Mouse (Mus musculus): ENCODE results near the gene Fam151a. TPM values are rescaled to one million over a fixed set of nuclear protein-coding genes. Genes with fewer than 3 reads are reported as not detected.
A peak's percentile ranks its signal among the peaks of the same experiment; 100 is the strongest.

Gene Fam151a
- 6.8 and 8.1 TPM in 2 replicates for polyA plus RNA-seq (2015; fragmentation: Nextera tagmentation; extraction: Ambion mirVana)

- Histone ChIP-seq H3K4me2 (replicated peaks; ENCODE audit: low read depth, low read length) (no peak within 1 kb of the TSS), H3K4me1 (ENCODE audit: insufficient read depth, low read length) (peaks cover 17% of the 10 kb centered on the region), H3K9me3 (ENCODE audit: low read length) (no peaks in the 10 kb centered on the region), H3K27ac (ENCODE audit: low read length) (peak within 1 kb of the TSS; percentile 28; the same call in 1 of the 2 replicates), H3K9ac (replicated peaks; ENCODE audit: low read length) (no peak within 1 kb of the TSS), H3K4me3 (ENCODE audit: low read length) (no peak within 1 kb of the TSS), H3K27me3 (ENCODE audit: insufficient read depth, low read length) (no peaks in the 10 kb centered on the region), H3K36me3 (ENCODE audit: insufficient read depth, low read length) (no peaks in the 10 kb centered on the region)
- WGBS: 28% methylated on average over 4 of the region's 4 CpGs
- ATAC-seq (ENCODE audit: low FRiP score, low TSS enrichment): peak; percentile 75
Measured at GRCm38 (mm10) chr4:106733636-106734035, at the start of gene Fam151a. Gene Fam151a, plus strand, starts transcription at chr4:106733889.

DNA sequence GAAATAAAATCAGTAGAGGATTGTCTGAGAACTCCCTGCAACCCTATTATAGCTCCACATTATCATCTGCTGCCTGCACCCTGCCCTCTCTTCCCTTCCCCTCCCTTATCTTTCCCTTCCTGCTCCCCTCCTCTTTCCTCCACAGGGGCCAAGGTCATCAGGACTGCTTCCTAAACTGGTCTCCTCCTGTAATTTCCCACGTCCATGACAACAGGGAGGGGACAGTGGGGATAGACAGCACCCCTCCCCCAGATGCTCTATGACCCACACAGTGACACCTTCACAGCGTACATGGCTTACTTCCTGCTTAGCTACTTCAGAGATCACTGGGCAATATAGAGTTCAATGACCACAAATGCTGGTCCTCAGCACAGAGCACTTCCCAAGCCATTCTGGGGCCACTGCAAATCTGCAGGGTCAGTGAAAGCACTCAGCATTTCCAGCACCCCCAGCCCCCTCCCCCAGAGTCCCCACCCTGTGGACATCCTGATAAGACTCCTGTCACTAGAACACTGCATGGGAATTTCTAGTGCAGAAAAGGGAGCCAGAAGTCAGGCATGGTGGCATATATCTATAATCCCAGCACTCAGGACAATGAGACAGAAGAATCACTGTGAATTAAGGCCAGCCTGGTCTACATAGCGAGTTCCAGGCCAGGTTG lies 44.9 kb upstream of the Fam151a start:
- no peak overlapping the region for H3K9ac ChIP-seq (replicated peaks; ENCODE audit: low read length)
- H3K27ac ChIP-seq (ENCODE audit: low read length): no peak overlapping the region
- no peak overlapping the region for H3K4me3 ChIP-seq (ENCODE audit: low read length)
- H3K27me3 ChIP-seq (ENCODE audit: insufficient read depth, low read length): no peaks in the 10 kb centered on the region
- peak; percentile 57 for ATAC-seq (ENCODE audit: low FRiP score, low TSS enrichment)
- no peaks in the 10 kb centered on the region for H3K4me1 ChIP-seq (ENCODE audit: insufficient read depth, low read length)
- no peaks in the 10 kb centered on the region for H3K36me3 ChIP-seq (ENCODE audit: insufficient read depth, low read length)
- H3K4me2 ChIP-seq (replicated peaks; ENCODE audit: low read depth, low read length): no peak overlapping the region
- no peaks in the 10 kb centered on the region for H3K9me3 ChIP-seq (ENCODE audit: low read length)
- WGBS: 32% methylated on average over 3 of the region's 3 CpGs

- 77% methylated on average over 15 of the region's 15 CpGs for WGBS
- Histone ChIP-seq H3K27me3 (ENCODE audit: insufficient read depth, low read length) (no peaks in the 10 kb centered on the region), H3K9me3 (ENCODE audit: low read length) (no peaks in the 10 kb centered on the region), H3K36me3 (ENCODE audit: insufficient read depth, low read length) (no peaks in the 10 kb centered on the region), H3K9ac (replicated peaks; ENCODE audit: low read length) (no peak overlapping the region), H3K4me3 (ENCODE audit: low read length) (no peak overlapping the region), H3K4me2 (replicated peaks; ENCODE audit: low read depth, low read length) (no peak overlapping the region), H3K4me1 (ENCODE audit: insufficient read depth, low read length) (no peaks in the 10 kb centered on the region), H3K27ac (ENCODE audit: low read length) (no peak overlapping the region)
- no peak for ATAC-seq (ENCODE audit: low FRiP score, low TSS enrichment)
Measured at GRCm38 (mm10) chr4:106693841-106694430, 39.8 kb upstream of the Fam151a start.

DNA sequence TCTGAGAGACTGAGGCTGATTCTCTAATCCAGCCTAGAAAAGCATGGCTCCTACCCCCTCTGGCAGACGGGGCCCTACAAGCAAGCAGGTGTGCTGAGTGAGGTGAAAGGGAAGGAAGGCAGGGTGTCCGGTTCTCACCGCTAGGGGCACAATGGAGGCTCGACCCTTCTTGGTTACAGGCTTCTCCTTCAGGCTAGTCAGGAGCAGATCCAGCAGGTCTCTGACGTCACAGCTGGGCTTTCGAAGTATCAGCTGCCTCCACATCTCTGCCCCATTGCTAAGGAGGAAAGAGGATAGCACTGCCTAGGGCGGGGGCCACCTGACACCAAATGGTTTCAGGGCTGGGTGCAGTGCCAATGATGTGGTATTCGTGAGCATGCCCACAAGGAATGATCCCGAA lies 33.7 kb upstream of the Fam151a start:
- WGBS: 17% methylated on average over 9 of the region's 9 CpGs

GRCm38 (mm10) chr4:106700798-106701197 lies 32.9 kb upstream of the Fam151a start:
- 32% methylated on average over 4 of the region's 4 CpGs for WGBS
- Histone ChIP-seq H3K9ac (replicated peaks; ENCODE audit: low read length) (no peak overlapping the region), H3K4me2 (replicated peaks; ENCODE audit: low read depth, low read length) (no peak overlapping the region), H3K4me1 (ENCODE audit: insufficient read depth, low read length) (peaks cover 8% of the 10 kb centered on the region), H3K4me3 (ENCODE audit: low read length) (no peak overlapping the region), H3K36me3 (ENCODE audit: insufficient read depth, low read length) (no peaks in the 10 kb centered on the region), H3K27me3 (ENCODE audit: insufficient read depth, low read length) (no peaks in the 10 kb centered on the region), H3K27ac (ENCODE audit: low read length) (no peak overlapping the region), H3K9me3 (ENCODE audit: low read length) (no peaks in the 10 kb centered on the region)
- ATAC-seq (ENCODE audit: low FRiP score, low TSS enrichment): no peak

More for the DNA sequence above, 33.7 kb upstream of the Fam151a start:
- Histone ChIP-seq H3K27me3 (ENCODE audit: insufficient read depth, low read length) (no peaks in the 10 kb centered on the region), H3K4me2 (replicated peaks; ENCODE audit: low read depth, low read length) (no peak overlapping the region), H3K9me3 (ENCODE audit: low read length) (no peaks in the 10 kb centered on the region), H3K27ac (ENCODE audit: low read length) (no peak overlapping the region), H3K4me1 (ENCODE audit: insufficient read depth, low read length) (peaks cover 8% of the 10 kb centered on the region), H3K4me3 (ENCODE audit: low read length) (no peak overlapping the region), H3K9ac (replicated peaks; ENCODE audit: low read length) (no peak overlapping the region), H3K36me3 (ENCODE audit: insufficient read depth, low read length) (no peaks in the 10 kb centered on the region)
- ATAC-seq (ENCODE audit: low FRiP score, low TSS enrichment): peak; percentile 60; the same call in 1 of the 2 replicates

DNA sequence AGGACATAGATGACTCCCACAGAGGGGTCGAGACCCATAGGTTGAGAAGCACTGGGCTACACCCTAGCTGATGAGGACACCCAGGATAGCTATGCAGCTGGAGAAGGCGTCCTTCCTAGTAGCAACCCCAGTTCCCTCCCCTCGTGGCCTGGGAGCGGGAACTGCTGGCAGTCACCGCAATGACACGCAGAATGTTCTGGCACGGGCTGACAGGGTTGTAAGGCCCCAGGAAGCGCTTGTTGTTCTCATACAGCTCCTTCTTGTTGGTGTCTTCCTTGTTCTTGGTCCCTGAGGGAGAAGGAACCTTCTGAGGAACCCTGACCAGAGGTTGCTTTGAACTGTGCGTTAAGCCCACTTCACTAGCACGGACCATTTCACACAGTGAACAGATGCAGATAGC lies 29.7 kb upstream of the Fam151a start:
- Histone ChIP-seq H3K4me2 (replicated peaks; ENCODE audit: low read depth, low read length) (no peak overlapping the region), H3K4me1 (ENCODE audit: insufficient read depth, low read length) (peaks cover 12% of the 10 kb centered on the region), H3K36me3 (ENCODE audit: insufficient read depth, low read length) (no peaks in the 10 kb centered on the region), H3K9ac (replicated peaks; ENCODE audit: low read length) (no peak overlapping the region), H3K9me3 (ENCODE audit: low read length) (no peaks in the 10 kb centered on the region), H3K4me3 (ENCODE audit: low read length) (no peak overlapping the region), H3K27me3 (ENCODE audit: insufficient read depth, low read length) (no peaks in the 10 kb centered on the region), H3K27ac (ENCODE audit: low read length) (no peak overlapping the region)
- no peak for ATAC-seq (ENCODE audit: low FRiP score, low TSS enrichment)
- WGBS: 78% methylated on average over 10 of the region's 10 CpGs

GRCm38 (mm10) chr4:106704416-106704815 lies 29.3 kb upstream of the Fam151a start:
- Histone ChIP-seq H3K36me3 (ENCODE audit: insufficient read depth, low read length) (no peaks in the 10 kb centered on the region), H3K4me1 (ENCODE audit: insufficient read depth, low read length) (peaks cover 12% of the 10 kb centered on the region), H3K4me3 (ENCODE audit: low read length) (no peak overlapping the region), H3K9ac (replicated peaks; ENCODE audit: low read length) (no peak overlapping the region), H3K4me2 (replicated peaks; ENCODE audit: low read depth, low read length) (no peak overlapping the region), H3K27me3 (ENCODE audit: insufficient read depth, low read length) (no peaks in the 10 kb centered on the region), H3K9me3 (ENCODE audit: low read length) (no peaks in the 10 kb centered on the region), H3K27ac (ENCODE audit: low read length) (no peak overlapping the region)
- 0 out of 2 replicates have a peak, but pooled peaks have one; percentile 13 for ATAC-seq (ENCODE audit: low FRiP score, low TSS enrichment)
- WGBS: 51% methylated on average over 11 of the region's 11 CpGs

DNA sequence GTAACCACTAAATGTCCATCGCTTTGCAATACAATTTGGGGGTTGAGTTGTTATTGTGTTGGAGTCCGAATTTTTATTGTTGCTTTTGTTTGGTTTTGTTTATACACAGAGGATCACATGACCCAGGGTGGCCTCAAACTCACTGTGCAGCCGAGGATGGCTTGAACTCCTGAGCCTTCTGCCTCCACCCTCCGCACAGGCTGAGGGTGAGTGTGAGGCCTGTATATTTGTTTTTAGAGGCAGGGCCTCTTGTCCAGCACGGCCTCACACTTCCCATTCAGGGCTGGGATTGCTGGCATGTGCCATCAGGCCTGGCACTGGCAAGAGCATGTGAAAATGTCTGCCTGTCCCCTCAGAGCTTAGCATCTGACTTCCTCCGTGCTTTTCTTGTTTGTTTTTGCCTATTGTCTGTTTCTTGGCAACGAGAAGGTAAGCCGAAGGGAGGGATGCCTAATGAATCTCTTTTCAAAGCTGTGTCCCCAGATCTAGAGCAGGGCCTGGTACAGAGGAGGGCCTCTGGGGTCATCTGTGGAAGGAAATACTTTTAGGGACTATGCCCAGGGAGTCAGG lies 28.5 kb upstream of the Fam151a start:
- H3K27me3 ChIP-seq (ENCODE audit: insufficient read depth, low read length): no peaks in the 10 kb centered on the region
- WGBS: 41% methylated on average over 8 of the region's 8 CpGs
- H3K4me2 ChIP-seq (replicated peaks; ENCODE audit: low read depth, low read length): no peak overlapping the region
- H3K36me3 ChIP-seq (ENCODE audit: insufficient read depth, low read length): no peaks in the 10 kb centered on the region
- H3K9me3 ChIP-seq (ENCODE audit: low read length): no peaks in the 10 kb centered on the region
- H3K4me3 ChIP-seq (ENCODE audit: low read length): no peak overlapping the region
- H3K27ac ChIP-seq (ENCODE audit: low read length): no peak overlapping the region
- H3K4me1 ChIP-seq (ENCODE audit: insufficient read depth, low read length): peaks cover 10% of the 10 kb centered on the region
- H3K9ac ChIP-seq (replicated peaks; ENCODE audit: low read length): no peak overlapping the region
- ATAC-seq (ENCODE audit: low FRiP score, low TSS enrichment): no peak

DNA sequence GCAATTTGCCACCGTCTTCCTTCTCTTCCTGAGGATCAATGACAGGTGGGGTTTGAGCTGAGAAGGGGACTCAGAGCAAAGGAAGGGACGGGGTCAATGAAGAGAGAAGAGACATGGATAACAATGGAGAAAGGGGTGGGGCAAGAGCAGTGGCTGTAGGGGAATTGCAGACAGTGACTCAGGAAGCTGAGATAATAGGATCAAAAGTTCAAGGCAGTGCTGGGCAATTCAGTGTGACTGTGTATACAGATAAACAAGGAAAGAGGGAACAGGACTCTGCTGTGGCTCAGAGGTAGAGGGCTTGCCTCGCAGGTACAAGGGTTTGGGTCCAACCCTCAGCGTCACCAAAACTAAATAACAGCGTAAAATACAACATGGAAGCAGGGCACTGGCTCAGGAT lies 25.7 kb upstream of the Fam151a start:
- H3K36me3 ChIP-seq (ENCODE audit: insufficient read depth, low read length): no peaks in the 10 kb centered on the region
- no peak overlapping the region for H3K27ac ChIP-seq (ENCODE audit: low read length)
- ATAC-seq (ENCODE audit: low FRiP score, low TSS enrichment): 0 out of 2 replicates have a peak, but pooled peaks have one; percentile 5
- H3K9me3 ChIP-seq (ENCODE audit: low read length): no peaks in the 10 kb centered on the region
- H3K4me3 ChIP-seq (ENCODE audit: low read length): no peak overlapping the region; the same call in 1 of the 2 replicates
- H3K4me2 ChIP-seq (replicated peaks; ENCODE audit: low read depth, low read length): peak overlapping the region; percentile 39
- 40% methylated on average over 5 of the region's 5 CpGs for WGBS
- no peak overlapping the region for H3K9ac ChIP-seq (replicated peaks; ENCODE audit: low read length)
- H3K4me1 ChIP-seq (ENCODE audit: insufficient read depth, low read length): peaks cover 4% of the 10 kb centered on the region; the same call in 1 of the 2 replicates
- no peaks in the 10 kb centered on the region for H3K27me3 ChIP-seq (ENCODE audit: insufficient read depth, low read length)

DNA sequence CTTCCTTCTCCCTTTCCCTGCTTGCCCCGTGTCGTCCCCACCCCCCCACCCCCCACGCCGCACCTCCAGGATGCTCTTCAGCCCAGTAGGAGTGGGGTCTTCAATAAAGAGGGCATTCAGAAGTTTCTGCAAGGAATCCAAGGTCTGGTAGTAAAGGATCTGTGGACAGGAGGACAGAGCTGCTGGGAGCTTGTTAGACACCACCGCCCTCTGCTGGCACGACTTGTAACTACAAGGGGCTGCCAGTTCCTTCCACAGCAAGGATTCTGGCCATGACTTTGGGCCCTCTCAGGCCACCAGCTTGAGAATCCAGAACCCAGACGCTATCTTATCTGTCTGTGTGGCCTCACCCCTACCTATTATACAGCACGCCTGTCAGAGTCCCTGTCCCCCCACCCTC lies 25.3 kb upstream of the Fam151a start:
- peak overlapping the region; percentile 16; the same call in 1 of the 2 replicates for H3K4me3 ChIP-seq (ENCODE audit: low read length)
- H3K9ac ChIP-seq (replicated peaks; ENCODE audit: low read length): no peak overlapping the region
- no peaks in the 10 kb centered on the region for H3K27me3 ChIP-seq (ENCODE audit: insufficient read depth, low read length)
- H3K4me1 ChIP-seq (ENCODE audit: insufficient read depth, low read length): peaks cover 4% of the 10 kb centered on the region; the same call in 1 of the 2 replicates
- no peaks in the 10 kb centered on the region for H3K9me3 ChIP-seq (ENCODE audit: low read length)
- H3K36me3 ChIP-seq (ENCODE audit: insufficient read depth, low read length): no peaks in the 10 kb centered on the region
- ATAC-seq (ENCODE audit: low FRiP score, low TSS enrichment): peak; percentile 50; the same call in 1 of the 2 replicates
- no peak overlapping the region for H3K27ac ChIP-seq (ENCODE audit: low read length)
- WGBS: 0% methylated on average over 8 of the region's 8 CpGs
- H3K4me2 ChIP-seq (replicated peaks; ENCODE audit: low read depth, low read length): peak overlapping the region; percentile 39

Data from kidney, embryonic 16.5 days (tissue).